Mouse (Mus musculus) right cerebral cortex, postnatal 10 days (tissue): ENCODE measurements around the gene Dync2h1.
"Not testable (repeated sequence)": the region's sequence is repeated elsewhere in the genome, so short reads cannot be mapped to it uniquely, and the experiment has no call there.

Experiments used
- DNase-seq, 2 experiments: peaks; one replicate each; pipeline ENCODE4 v3.0.0; 2021; ENCODE audit warnings: low spot score in 2 of 2

The Dync2h1 gene

DNA sequence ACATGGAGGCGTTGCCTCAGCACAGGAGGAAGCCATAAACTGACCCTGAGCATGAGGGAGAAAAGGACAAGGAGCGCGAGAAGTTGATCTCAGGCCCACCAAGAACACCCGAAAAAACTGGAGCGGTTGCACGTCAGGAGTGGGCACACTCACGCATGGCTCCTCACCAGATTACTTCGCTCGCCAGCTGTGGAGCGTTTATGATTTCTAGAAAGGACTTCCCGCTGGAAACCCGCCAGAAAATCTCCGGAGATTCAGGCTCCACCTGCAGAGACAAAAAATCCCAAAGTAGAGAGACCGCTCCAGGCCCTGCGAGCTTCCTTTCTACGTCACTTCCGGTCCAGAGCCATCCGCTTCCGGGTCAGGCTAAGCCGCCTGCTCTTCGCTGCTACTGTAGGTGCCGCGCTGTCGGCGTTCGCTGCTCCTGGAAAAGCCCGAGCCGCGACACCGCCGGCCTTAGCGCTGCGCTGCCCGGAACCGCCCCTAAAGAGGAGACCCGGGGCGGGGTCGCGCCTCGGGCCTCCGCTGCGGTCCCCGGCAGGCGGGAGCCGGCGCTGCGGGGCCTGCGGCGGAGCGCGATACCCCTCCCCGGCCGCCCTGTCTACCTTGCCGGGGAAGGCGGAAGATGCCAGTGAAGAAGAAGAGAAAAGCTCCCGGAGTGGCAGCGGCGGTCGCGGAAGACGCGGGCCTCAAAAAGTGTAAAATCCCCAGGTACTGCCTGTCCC lies at the start of gene Dync2h1, which contains the start of gene Dcun1d5:
Gene Dync2h1, minus strand, starts transcription at position 275 of the 725 bp plus-strand sequence.
Gene Dcun1d5, plus strand, starts transcription at position 349 of the 725 bp plus-strand sequence.
- peak; percentile 96 for DNase-seq

DNA sequence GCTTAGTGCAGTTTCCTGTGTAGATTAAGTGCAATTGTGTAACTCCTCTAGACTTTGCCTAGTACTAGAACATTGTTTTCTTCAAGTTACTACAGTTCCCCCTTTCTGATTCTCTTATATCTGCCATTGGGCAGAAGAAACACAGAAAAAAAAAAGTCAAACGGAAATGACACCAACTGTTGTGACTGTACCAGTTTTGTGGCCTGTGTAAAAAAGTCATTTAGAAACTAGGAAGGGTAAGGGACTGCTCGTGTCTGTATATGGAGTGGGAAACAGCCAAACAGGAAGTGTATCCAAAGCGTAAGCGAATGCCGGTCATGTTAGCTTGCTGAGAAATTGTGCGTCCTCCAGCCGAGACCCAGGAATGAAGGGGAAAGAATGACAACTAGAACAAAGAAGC lies 37.2 kb upstream of the Dync2h1 start:
- no peak for DNase-seq

DNA sequence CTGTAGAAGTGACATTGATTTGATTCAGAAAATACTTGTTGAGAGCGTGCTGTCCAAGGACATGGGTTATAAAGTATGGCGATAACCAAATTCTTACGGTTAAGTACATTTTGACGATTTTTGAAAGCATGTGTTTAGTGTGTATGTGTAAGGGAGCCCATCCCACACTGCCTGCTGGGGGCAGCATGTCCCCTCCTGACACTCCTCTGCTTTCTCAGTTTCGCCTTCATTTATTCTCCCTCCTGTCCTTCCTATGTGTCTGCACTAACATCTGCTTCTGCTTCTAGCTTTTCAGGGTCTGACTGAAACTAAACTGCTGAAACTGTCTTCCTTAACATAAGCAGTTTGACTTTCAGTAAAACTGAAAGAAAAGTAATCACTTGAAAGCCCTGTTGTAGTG lies 36.8 kb upstream of the Dync2h1 start:
- DNase-seq = no peak

GRCm38 (mm10) chr9:7216240-7216639 lies 32.0 kb upstream of the Dync2h1 start:
- peak; percentile 29 to 55 for DNase-seq

DNA sequence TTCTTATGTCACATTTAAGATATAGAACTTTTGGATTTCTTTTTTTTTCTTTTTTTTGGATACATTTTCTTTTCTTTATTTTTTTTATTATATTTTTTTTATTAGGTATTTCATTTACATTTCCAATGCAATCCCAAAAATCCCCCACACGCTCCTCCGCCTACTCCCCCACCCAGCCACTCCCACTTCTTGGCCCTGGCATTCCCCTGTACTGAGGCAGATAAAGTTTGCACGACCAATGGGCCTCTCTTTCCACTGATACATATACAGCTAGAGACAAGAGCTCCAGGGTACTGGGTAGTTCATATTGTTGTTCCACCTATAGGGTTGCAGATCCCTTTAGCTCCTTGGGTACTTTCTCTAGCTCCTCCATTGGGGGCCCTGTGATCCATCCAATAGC lies 6.4 kb upstream of the Dync2h1 start:
- not testable (repeated sequence) for DNase-seq

- DNase-seq = peak; percentile 53 to 74
Observed at GRCm38 (mm10) chr9:7184897-7185291, 648 bp upstream of the Dync2h1 start.

- peak; percentile 95 to 98 for DNase-seq
Observed at GRCm38 (mm10) chr9:7176618-7177610, 7.3 kb downstream of the Dync2h1 start.

DNA sequence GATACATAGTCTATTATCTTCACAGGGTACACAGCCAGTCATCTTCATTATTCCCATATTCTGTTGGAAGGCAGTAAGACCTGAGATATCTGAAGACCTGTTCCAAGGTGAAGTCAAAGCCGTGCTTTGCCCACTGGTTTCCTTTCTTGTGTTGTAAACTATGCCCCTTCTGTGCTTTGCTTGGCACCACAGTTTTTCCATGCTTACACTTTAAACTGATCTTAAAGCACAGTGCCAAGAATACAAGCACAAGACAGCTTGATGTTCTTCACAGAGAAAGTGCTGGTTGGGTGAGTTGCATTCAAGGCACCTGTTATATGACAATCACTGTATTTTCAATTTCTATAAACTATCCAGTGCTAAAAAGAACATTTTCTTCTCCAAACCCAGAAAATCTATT lies 10.5 kb downstream of the Dync2h1 start:
- no peak for DNase-seq

DNA sequence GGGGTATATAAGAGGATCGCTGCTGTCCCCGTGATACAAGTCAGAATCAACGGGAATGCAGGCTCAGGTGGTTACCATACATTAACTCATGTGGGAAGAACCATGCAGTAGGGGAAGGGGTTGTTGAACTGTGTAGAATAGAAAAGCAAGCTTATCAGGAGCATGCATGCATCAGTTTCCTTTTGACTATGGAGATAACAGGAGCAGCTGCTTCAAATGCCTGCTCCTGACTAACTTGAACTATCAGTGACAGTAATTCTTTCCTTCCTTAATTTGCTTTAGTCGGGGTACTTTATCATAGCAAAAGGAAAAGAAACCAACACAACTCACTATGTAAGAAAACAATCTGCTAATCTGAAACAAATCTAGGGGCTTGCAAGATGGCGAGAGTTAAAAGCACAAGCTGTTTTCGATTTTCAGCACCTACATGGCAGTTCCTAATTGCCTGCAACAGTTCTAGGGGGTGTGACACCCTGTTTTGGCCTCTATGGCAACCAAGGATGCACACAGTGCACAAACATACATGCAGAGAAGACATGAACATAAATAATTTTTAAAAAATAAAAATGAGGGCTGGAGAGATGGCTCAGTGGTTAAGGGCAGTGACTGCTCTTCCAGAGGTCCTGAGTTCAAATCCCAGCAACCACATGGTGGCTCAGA lies 16.8 kb downstream of the Dync2h1 start:
- no peak for DNase-seq

GRCm38 (mm10) chr9:7160688-7161087 lies 23.6 kb downstream of the Dync2h1 start:
- DNase-seq = no peak

DNA sequence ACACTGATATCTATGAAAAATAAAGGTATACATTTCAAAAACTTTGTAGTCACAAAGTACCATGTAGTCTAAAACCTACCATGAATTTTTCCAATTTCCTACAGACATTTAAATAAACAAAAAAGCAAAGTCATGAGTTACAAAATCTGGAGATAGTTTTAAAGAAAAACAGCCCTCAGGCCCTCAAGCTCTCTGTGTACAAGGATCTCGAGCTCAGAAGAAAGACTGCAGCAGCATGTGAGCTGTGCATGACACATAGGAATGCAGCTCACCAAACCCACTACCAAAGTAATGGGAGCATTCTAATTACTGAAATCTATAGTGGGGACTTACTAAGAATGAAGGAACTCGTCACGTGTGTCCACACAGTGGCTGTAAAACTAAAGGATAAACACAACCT lies 24.5 kb downstream of the Dync2h1 start:
- DNase-seq = no peak

DNA sequence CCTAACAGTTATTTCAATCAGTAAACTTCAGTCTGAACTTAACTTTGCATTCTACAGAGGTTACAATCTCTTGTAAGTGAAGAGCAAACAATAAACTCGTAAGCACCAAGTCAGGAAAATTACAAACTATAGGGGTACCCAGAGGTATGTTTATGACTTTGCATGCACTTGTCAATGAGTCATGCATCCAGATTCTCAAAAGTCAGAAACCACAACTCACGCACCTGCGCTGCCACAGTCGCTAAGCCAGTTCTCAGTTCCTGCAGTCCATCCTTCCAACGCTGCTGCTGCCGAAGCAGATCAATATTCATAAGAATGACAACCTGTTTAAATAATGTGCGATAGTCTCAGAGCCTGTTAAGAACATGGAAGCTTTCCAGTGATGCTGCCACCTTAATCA lies 25.6 kb downstream of the Dync2h1 start:
- DNase-seq = no peak

GRCm38 (mm10) chr9:7154391-7154790 lies 29.9 kb downstream of the Dync2h1 start:
- DNase-seq = no peak

DNA sequence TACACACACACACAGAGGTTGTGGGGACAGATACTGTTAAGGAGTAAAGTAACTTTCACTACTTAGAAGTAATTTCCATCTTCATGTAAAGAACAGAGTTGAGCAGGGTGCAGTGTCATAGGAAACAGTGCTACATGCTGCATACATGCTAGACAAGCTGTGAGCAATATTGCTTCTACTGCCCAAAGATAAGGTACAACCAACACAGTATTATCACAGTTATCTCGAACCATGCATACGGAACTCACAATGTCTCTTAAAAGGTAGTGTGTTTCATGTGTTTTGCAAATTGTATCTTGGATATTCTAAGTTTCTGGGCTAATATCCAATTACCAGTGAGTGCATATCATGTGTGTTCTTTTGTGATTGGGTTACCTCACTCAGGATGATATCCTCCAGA lies 61.4 kb downstream of the Dync2h1 start:
- no peak for DNase-seq

GRCm38 (mm10) chr9:7110166-7110565 lies 74.1 kb downstream of the Dync2h1 start:
- no peak for DNase-seq

- no peak for DNase-seq
Observed at GRCm38 (mm10) chr9:7101361-7101760, 82.9 kb downstream of the Dync2h1 start.

DNA sequence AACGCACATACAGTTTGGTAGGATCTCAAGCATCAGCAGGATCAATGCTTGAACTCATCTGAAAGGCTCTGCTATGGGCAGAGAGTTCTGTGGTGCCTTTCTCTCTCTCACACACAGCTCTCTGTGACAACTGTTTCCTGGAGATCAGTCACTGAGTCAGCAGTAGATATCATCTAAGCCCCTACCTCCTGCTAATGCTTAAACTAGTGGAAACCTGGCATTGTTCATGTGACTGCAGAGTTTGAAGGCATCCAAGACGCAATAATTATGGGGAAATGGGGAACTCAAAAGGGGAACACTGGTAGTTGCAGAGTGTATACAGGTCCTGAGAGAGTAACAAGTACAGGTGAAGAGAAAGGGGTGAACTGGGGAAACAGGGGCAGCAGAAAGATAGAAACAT lies 109.6 kb downstream of the Dync2h1 start:
- DNase-seq = no peak

- DNase-seq = no peak
Observed at GRCm38 (mm10) chr9:7070846-7071245, 113.4 kb downstream of the Dync2h1 start.

GRCm38 (mm10) chr9:7050588-7050987 lies 133.7 kb downstream of the Dync2h1 start:
- peak in 1 of 2 experiments; percentile 23 for DNase-seq

GRCm38 (mm10) chr9:7042635-7043273 lies 141.5 kb downstream of the Dync2h1 start:
- DNase-seq = no peak

- no peak for DNase-seq
Observed at GRCm38 (mm10) chr9:7041231-7041630, 143.0 kb downstream of the Dync2h1 start.

DNA sequence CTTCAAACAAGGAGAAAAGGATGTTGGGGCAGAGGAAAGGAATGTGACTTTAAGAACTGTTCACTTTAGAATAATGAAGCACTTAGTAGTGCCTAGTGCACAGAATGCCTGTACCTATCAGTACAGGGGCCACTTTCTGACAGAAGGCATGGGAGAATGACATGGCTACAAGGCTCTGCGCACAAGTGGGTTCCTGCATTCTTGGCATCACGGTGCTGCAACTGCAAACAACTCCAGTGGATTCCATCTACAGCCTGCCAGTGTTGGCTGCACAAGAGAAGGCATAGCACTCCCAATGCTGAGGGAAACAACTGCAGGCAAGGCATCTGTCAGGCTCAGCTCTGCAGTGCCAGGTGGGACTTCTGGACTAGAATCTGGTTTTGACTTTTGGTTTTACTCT lies 151.7 kb downstream of the Dync2h1 start:
- DNase-seq = no peak
